Comparison of ENCODE assay signal across 47 mouse cellular contexts in genomic region chr3:36074231-36074630, GRCm38 (mm10). TPM values are rescaled to one million over a fixed set of nuclear protein-coding genes. Genes with fewer than 3 reads are reported as not detected.
"Had no signal": no experiment of that assay in that cellular context is flagged by ENCODE, and none has a peak within 500 bp of the region (broad histone marks: within the 10 kb centered on the region; RNA-seq: fewer than 3 reads in every experiment).

No protein-coding gene starts in this region.

- H3K4me2 ChIP-seq: heart, embryonic 11.5 days; heart, embryonic 12.5 days; heart, embryonic 13.5 days; heart, embryonic 15.5 days; hindbrain, embryonic 12.5 days; hindbrain, embryonic 13.5 days; hindbrain, embryonic 14.5 days; hindbrain, embryonic 15.5 days; intestine, embryonic 15.5 days; kidney, embryonic 15.5 days had no signal

- H3K9me3 ChIP-seq: heart, embryonic 12.5 days; heart, embryonic 13.5 days; heart, embryonic 15.5 days; hindbrain, embryonic 10.5 days; hindbrain, embryonic 12.5 days; hindbrain, embryonic 13.5 days; hindbrain, embryonic 15.5 days; intestine, embryonic 15.5 days; kidney, embryonic 15.5 days had no signal

- H3K4me3 ChIP-seq: heart, embryonic 12.5 days; heart, embryonic 13.5 days; heart, embryonic 15.5 days; hindbrain, embryonic 10.5 days; hindbrain, embryonic 12.5 days; hindbrain, embryonic 13.5 days; hindbrain, embryonic 15.5 days; intestine, embryonic 15.5 days; kidney, embryonic 15.5 days; layer of hippocampus, adult 2 months; left cerebral cortex, adult 2 months had no signal

- DNase-seq: heart, postnatal 10 days; heart, postnatal 14 days; heart, postnatal 36 days; heart, postnatal 4 days; kidney, adult 11 months; kidney, adult 18-20 months; kidney, adult 2 months; kidney, adult 8-10 months; kidney, adult 9 months; kidney, postnatal 10 days; kidney, postnatal 14 days; kidney, postnatal 25 days; kidney, postnatal 36 days; kidney, postnatal 4 days; layer of hippocampus, adult 9-11 months; layer of hippocampus, postnatal 36 days had no signal

- H3K27me3 ChIP-seq: heart, embryonic 12.5 days; heart, embryonic 13.5 days; heart, embryonic 15.5 days; hindbrain, embryonic 12.5 days; hindbrain, embryonic 13.5 days; hindbrain, embryonic 15.5 days; intestine, embryonic 15.5 days; kidney, embryonic 15.5 days had no signal

- H3K27ac ChIP-seq: heart, embryonic 13.5 days; heart, embryonic 15.5 days; hindbrain, embryonic 10.5 days; hindbrain, embryonic 12.5 days; hindbrain, embryonic 13.5 days; hindbrain, embryonic 14.5 days; hindbrain, embryonic 15.5 days; hindbrain, postnatal 0 days; intestine, embryonic 15.5 days; kidney, embryonic 15.5 days; kidney, postnatal 0 days; layer of hippocampus, adult 2 months; left cerebral cortex, adult 2 months had no signal

- H3K4me1 ChIP-seq: heart, embryonic 12.5 days; heart, embryonic 13.5 days; heart, embryonic 15.5 days; hindbrain, embryonic 10.5 days; hindbrain, embryonic 12.5 days; hindbrain, embryonic 15.5 days; intestine, embryonic 15.5 days; kidney, embryonic 15.5 days had no signal

- ATAC-seq: hindbrain, embryonic 16.5 days; hindbrain, postnatal 0 days; inflammation-experienced regulatory T-cells, adult 6 months; intestine, embryonic 15.5 days; intestine, postnatal 0 days had no signal

- H3K9ac ChIP-seq: heart, embryonic 12.5 days; heart, embryonic 13.5 days; heart, embryonic 15.5 days; hindbrain, embryonic 12.5 days; hindbrain, embryonic 13.5 days; hindbrain, embryonic 14.5 days; hindbrain, embryonic 15.5 days; intestine, embryonic 15.5 days; kidney, embryonic 15.5 days had no signal

RNA-seq across cellular contexts. Expression of gene Ccdc144b, which starts 20.9 kb away (rescaled TPM):
- total RNA-seq: heart, adult 8-10 months; heart, postnatal 10 days; heart, postnatal 14 days; heart, postnatal 36 days; heart, postnatal 4 days; hematopoietic stem cell, adult 5-6 weeks; hindbrain, postnatal 0 days; layer of hippocampus, adult 18-20 months; layer of hippocampus, adult 2 months; layer of hippocampus, adult 8-10 months; layer of hippocampus, postnatal 10 days; layer of hippocampus, postnatal 14 days; layer of hippocampus, postnatal 25 days; layer of hippocampus, postnatal 36 days; left cerebral cortex, adult 18-20 months; left cerebral cortex, adult 2 months; left cerebral cortex, adult 8-10 months had no signal
- polyA plus RNA-seq: hindbrain, embryonic 10.5 days; hindbrain, embryonic 11.5 days; hindbrain, embryonic 12.5 days; hindbrain, embryonic 13.5 days; hindbrain, embryonic 14.5 days; hindbrain, embryonic 16.5 days; hindbrain, postnatal 0 days; inflammation-experienced regulatory T-cells, adult 6 months; intestine, embryonic 15.5 days; intestine, postnatal 0 days; kidney, embryonic 14.5 days; kidney, embryonic 15.5 days; kidney, embryonic 16.5 days; kidney, postnatal 0 days; large intestine, adult 2 months had no signal
